Mouse (Mus musculus) midbrain, embryonic 10.5 days (tissue): ENCODE measurements at regions not wholly inside any gene's neighbourhood (a gene's known extent, or its start where the extent isn't known, plus 50 kb on each side); places are given as distances from the start of the nearest gene placed in this dataset.

Experiments
- DNase-seq: peaks from one replicate; pipeline ENCODE4 v3.0.0-alpha.2; 2017; ENCODE audit warnings: low spot score
- H3K27ac ChIP-seq: fragments of 300-500 bp; sonication (generic); replicated peaks from 2 replicates; pipeline ENCODE4 v1.5.1; 2016; ENCODE audit warnings: mild to moderate bottlenecking
- H3K27me3 ChIP-seq: fragments of 300-500 bp; sonication (generic); 2 replicates; pipeline ENCODE4 v1.6.1; 2016; ENCODE audit warnings: low read depth, mild to moderate bottlenecking; ENCODE audit not compliant: poor library complexity, severe bottlenecking
- H3K36me3 ChIP-seq: fragments of 300-500 bp; sonication (generic); 2 replicates; pipeline ENCODE4 v1.6.1; 2016; ENCODE audit warnings: mild to moderate bottlenecking, moderate library complexity
- H3K4me1 ChIP-seq: fragments of 300-500 bp; sonication (generic); 2 replicates; pipeline ENCODE4 v1.6.1; 2016
- H3K4me3 ChIP-seq: fragments of 300-500 bp; sonication (generic); 2 replicates; pipeline ENCODE4 v1.5.1; 2016; ENCODE audit warnings: mild to moderate bottlenecking, moderate library complexity
- H3K9me3 ChIP-seq: fragments of 300-500 bp; sonication (generic); replicated peaks from 2 replicates; pipeline ENCODE4 v1.6.1; 2016; ENCODE audit warnings: mild to moderate bottlenecking
- whole genome bisulfite sequencing: fragments of 180-500 bp; shearing (Covaris S2); methylation state at CpG from one replicate; pipeline ENCODE4 v1.1.7; 2016; 5-methylcytosine and 5-hydroxymethylcytosine counted together

GRCm38 (mm10) chr4:142485784-142486423, 246.7 kb upstream of the Kazn start:
- DNase-seq: no peak
- Histone ChIP-seq H3K4me1 (peaks cover 8% of the 10 kb centered on the region), H3K36me3 (no peaks in the 10 kb centered on the region), H3K9me3 (no peaks in the 10 kb centered on the region), H3K4me3 (no peak overlapping the region), H3K27ac (0 out of 2 replicates have a peak overlapping the region, but pooled peaks have one; percentile 24), H3K27me3 (no peaks in the 10 kb centered on the region; the same call in 1 of the 2 replicates)
- WGBS: 67% methylated on average over 4 of the region's 4 CpGs

GRCm38 (mm10) chr4:142475632-142476031, 236.4 kb upstream of the Kazn start:
- 85% methylated on average over 10 of the region's 10 CpGs for WGBS
- peak overlapping the region; percentile 33 for H3K4me3 ChIP-seq

DNA sequence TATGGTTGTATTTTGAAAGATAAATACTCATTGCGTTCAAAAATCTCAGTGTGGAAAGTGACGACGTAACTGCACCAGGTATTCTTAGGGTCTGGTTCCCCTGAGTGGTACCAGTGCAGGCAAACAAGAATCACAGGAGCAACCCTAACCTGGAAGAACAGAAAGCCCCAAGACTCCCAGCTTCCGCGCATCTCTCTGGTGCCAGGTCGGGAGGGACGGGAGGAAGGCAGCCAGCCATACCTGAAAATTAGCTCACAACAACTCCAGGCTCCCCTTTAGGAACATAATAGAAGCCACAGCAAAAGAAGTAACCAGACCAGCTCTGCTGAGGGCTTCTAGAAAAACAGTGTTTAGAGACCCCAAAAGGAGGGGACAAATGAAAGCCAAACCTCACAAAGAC, 235.4 kb upstream of the Kazn start:
- Histone ChIP-seq H3K9me3 (no peaks in the 10 kb centered on the region; the same call in 1 of the 2 replicates), H3K27me3 (0 out of 2 replicates have a peak, but pooled peaks cover 8% of the 10 kb centered on the region), H3K4me1 (peaks cover 30% of the 10 kb centered on the region), H3K27ac (no peak overlapping the region), H3K36me3 (peaks cover 10% of the 10 kb centered on the region; the same call in 1 of the 2 replicates), H3K4me3 (no peak overlapping the region)
- 89% methylated on average over 7 of the region's 7 CpGs for whole genome bisulfite sequencing
- DNase-seq: no peak

More at GRCm38 (mm10) chr4:142475632-142476031, 236.4 kb upstream of the Kazn start:
- 0 out of 2 replicates have a peak, but pooled peaks cover 7% of the 10 kb centered on the region for H3K36me3 ChIP-seq
- peaks cover 28% of the 10 kb centered on the region for H3K4me1 ChIP-seq
- H3K27ac ChIP-seq: no peak overlapping the region
- 0 out of 2 replicates have a peak, but pooled peaks cover 8% of the 10 kb centered on the region for H3K27me3 ChIP-seq
- no peaks in the 10 kb centered on the region; the same call in 1 of the 2 replicates for H3K9me3 ChIP-seq
- DNase-seq: no peak

DNA sequence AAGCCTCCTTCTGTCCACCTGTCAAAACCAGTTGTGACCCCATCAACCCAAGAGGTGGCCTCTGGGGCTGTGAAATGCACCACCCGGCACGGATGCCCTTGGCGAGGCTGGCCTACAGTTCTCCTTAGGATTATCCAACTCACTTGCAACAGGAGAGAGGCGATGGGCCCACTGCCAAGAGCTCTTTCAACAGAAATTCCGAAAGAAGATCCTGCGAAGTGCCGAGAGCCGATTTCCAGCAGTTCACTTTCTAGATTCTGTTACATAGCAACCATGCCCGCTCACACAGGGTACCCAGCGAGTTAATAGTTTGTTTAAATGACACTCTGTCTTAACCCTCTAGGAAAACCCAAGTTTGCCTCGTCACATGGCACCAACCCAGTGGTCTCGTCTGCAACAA, 234.8 kb upstream of the Kazn start:
- DNase-seq: no peak
- peaks cover 10% of the 10 kb centered on the region; the same call in 1 of the 2 replicates for H3K36me3 ChIP-seq
- 0 out of 2 replicates have a peak, but pooled peaks cover 8% of the 10 kb centered on the region for H3K27me3 ChIP-seq
- H3K4me1 ChIP-seq: peaks cover 30% of the 10 kb centered on the region
- H3K9me3 ChIP-seq: no peaks in the 10 kb centered on the region; the same call in 1 of the 2 replicates
- no peak overlapping the region for H3K27ac ChIP-seq
- WGBS: 83% methylated on average over 12 of the region's 12 CpGs
- H3K4me3 ChIP-seq: no peak overlapping the region

- 89% methylated on average over 8 of the region's 8 CpGs for WGBS
These were observed 234.1 kb upstream of the Kazn start for GRCm38 (mm10) chr4:142473284-142473683.

DNA sequence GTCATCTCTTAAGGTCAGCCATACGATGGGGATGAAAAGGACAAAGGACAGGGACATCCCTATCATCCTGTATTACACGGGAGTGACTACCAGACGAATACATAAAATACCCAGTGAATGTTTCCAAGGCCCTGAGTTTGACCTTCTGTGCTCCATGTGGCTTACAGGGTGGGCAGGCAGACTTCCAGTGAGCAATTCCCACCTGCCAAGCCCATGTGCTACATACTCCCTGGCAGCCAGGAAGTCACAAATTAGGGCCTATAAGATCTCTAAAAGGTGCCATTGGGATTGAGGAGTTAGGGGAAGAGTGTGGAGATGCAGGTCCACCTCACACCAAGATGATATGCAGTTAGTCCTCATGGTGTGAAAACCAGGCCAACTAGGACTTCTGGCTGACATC, 233.1 kb upstream of the Kazn start:
- no peaks in the 10 kb centered on the region; the same call in 1 of the 2 replicates for H3K9me3 ChIP-seq
- H3K27ac ChIP-seq: no peak overlapping the region
- WGBS: 91% methylated on average over 3 of the region's 3 CpGs
- 0 out of 2 replicates have a peak, but pooled peaks cover 8% of the 10 kb centered on the region for H3K27me3 ChIP-seq
- no peak for DNase-seq
- H3K4me1 ChIP-seq: peaks cover 41% of the 10 kb centered on the region
- peaks cover 10% of the 10 kb centered on the region; the same call in 1 of the 2 replicates for H3K36me3 ChIP-seq
- no peak overlapping the region for H3K4me3 ChIP-seq

More at GRCm38 (mm10) chr4:142473284-142473683, 234.1 kb upstream of the Kazn start:
- no peak overlapping the region for H3K4me3 ChIP-seq
- no peaks in the 10 kb centered on the region; the same call in 1 of the 2 replicates for H3K9me3 ChIP-seq
- peaks cover 33% of the 10 kb centered on the region for H3K4me1 ChIP-seq
- H3K27ac ChIP-seq: no peak overlapping the region
- no peak for DNase-seq
- 0 out of 2 replicates have a peak, but pooled peaks cover 8% of the 10 kb centered on the region for H3K27me3 ChIP-seq
- H3K36me3 ChIP-seq: peaks cover 10% of the 10 kb centered on the region; the same call in 1 of the 2 replicates

DNA sequence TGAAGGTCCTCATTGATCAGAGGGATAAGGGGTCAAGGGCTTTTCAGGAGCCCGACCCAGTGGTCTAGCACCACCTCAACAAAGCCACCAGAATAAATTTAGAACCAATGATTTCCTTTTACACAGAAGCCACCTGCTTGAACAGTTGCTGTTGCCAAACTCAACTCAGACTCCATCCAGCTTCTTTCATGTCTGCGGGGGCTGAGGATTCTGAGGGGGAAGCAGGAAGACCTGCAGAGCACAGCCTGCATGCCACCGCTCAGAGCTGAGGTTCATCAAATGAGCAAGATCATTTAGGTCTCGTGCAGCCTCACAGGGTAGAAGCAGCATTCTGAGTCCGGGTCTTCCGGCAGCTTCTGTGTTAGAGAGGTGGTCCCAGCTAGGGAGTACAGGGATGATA, 231.6 kb upstream of the Kazn start:
- no peak for DNase-seq
- H3K27me3 ChIP-seq: 0 out of 2 replicates have a peak, but pooled peaks cover 8% of the 10 kb centered on the region
- H3K27ac ChIP-seq: no peak overlapping the region
- no peaks in the 10 kb centered on the region; the same call in 1 of the 2 replicates for H3K9me3 ChIP-seq
- H3K36me3 ChIP-seq: peaks cover 18% of the 10 kb centered on the region
- H3K4me3 ChIP-seq: no peak overlapping the region
- 90% methylated on average over 6 of the region's 6 CpGs for WGBS
- peaks cover 40% of the 10 kb centered on the region for H3K4me1 ChIP-seq

GRCm38 (mm10) chr4:142467920-142468319, 228.7 kb upstream of the Kazn start:
- H3K9me3 ChIP-seq: no peaks in the 10 kb centered on the region; the same call in 1 of the 2 replicates
- peaks cover 37% of the 10 kb centered on the region for H3K36me3 ChIP-seq
- H3K27ac ChIP-seq: peak overlapping the region; percentile 28; the same call in 1 of the 2 replicates
- peaks cover 17% of the 10 kb centered on the region for H3K4me1 ChIP-seq
- no peaks in the 10 kb centered on the region for H3K27me3 ChIP-seq
- WGBS: 53% methylated on average over 6 of the region's 6 CpGs
- DNase-seq: no peak
- H3K4me3 ChIP-seq: no peak overlapping the region

GRCm38 (mm10) chr4:142465226-142465625, 226.0 kb upstream of the Kazn start:
- 84% methylated on average over 4 of the region's 4 CpGs for WGBS
- H3K36me3 ChIP-seq: peaks cover 33% of the 10 kb centered on the region
- no peak for DNase-seq

DNA sequence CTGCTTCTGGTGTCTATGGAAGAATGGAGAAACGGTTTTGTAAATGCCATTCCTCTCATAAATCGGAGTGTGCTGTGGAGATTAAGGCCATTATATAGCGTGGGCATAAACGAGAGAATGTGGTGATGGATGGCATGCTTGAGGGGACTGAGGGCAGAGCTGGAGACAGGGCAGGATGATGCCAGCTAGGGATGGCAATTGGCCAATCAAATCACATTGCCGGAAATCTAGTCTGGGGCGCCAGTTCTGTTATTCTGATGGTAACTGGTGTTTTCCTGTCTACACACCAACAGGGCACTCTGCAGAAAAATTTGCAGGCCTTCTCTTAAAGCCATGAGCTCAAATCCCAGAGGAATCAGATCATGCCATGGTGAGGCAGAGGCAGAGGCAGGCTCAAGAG, 224.9 kb upstream of the Kazn start:
- Histone ChIP-seq H3K27me3 (no peaks in the 10 kb centered on the region), H3K27ac (no peak overlapping the region), H3K4me1 (peaks cover 17% of the 10 kb centered on the region), H3K9me3 (no peaks in the 10 kb centered on the region), H3K36me3 (peaks cover 42% of the 10 kb centered on the region), H3K4me3 (no peak overlapping the region)
- no peak for DNase-seq
- 93% methylated on average over 6 of the region's 6 CpGs for WGBS

More at GRCm38 (mm10) chr4:142465226-142465625, 226.0 kb upstream of the Kazn start:
- Histone ChIP-seq H3K4me3 (no peak overlapping the region), H3K9me3 (no peaks in the 10 kb centered on the region), H3K27ac (no peak overlapping the region), H3K27me3 (no peaks in the 10 kb centered on the region), H3K4me1 (peaks cover 17% of the 10 kb centered on the region)

GRCm38 (mm10) chr4:142460468-142461086, 221.4 kb upstream of the Kazn start:
- Histone ChIP-seq H3K27me3 (no peaks in the 10 kb centered on the region), H3K4me3 (no peak overlapping the region), H3K36me3 (peaks cover 42% of the 10 kb centered on the region), H3K4me1 (peaks cover 6% of the 10 kb centered on the region; the same call in 1 of the 2 replicates), H3K27ac (no peak overlapping the region), H3K9me3 (0 out of 2 replicates have a peak, but pooled peaks cover 3% of the 10 kb centered on the region)
- WGBS: 88% methylated on average over 13 of the region's 13 CpGs
- no peak for DNase-seq

- WGBS: 29% methylated on average over 11 of the region's 11 CpGs
- no peak for DNase-seq
- H3K27me3 ChIP-seq: 0 out of 2 replicates have a peak, but pooled peaks cover 6% of the 10 kb centered on the region
- no peaks in the 10 kb centered on the region for H3K36me3 ChIP-seq
- no peaks in the 10 kb centered on the region for H3K9me3 ChIP-seq
- peaks cover 26% of the 10 kb centered on the region for H3K4me1 ChIP-seq
- no peak overlapping the region for H3K27ac ChIP-seq
- no peak overlapping the region for H3K4me3 ChIP-seq
These were observed 213.4 kb upstream of the Kazn start for GRCm38 (mm10) chr4:142452614-142453013.
